Mouse (Mus musculus): ENCODE data around the gene Rab42. TPM values are rescaled to one million over a fixed set of nuclear protein-coding genes. Genes with fewer than 3 reads are reported as not detected.

Gene Rab42
- polyA plus RNA-seq (2012; ENCODE audit: low replicate concordance) = 0.17 TPM in 1 of 2 replicates, not detected in the other

GRCm38 (mm10) chr4:132302939-132303479, at the start of gene Rab42:
Gene Rab42 (minus strand): TSS chr4:132303385.

GRCm38 (mm10) chr4:132329115-132329834, 26.1 kb upstream of the Rab42 start, which contains the start of gene Trnau1ap:
Gene Trnau1ap (minus strand): TSS chr4:132329538.

GRCm38 (mm10) chr4:132274156-132274862, 28.9 kb downstream of the Rab42 start, which contains the start of gene Taf12:
Gene Taf12 (plus strand): TSS chr4:132274375.

GRCm38 (mm10) chr4:132261514-132262357, 41.4 kb downstream of the Rab42 start, which contains the start of gene Gmeb1:
Gene Gmeb1 (minus strand): TSS chr4:132261602.

Other genes starting within 250 kb of the Rab42 start
- gene Gm10300, start 228.7 kb downstream of the Rab42 start, polyA plus RNA-seq (2012; ENCODE audit: low replicate concordance) = 0.16 and 0.46 TPM in 2 replicates
- 44.6 and 133 TPM in 2 replicates for gene Epb41, start 228.1 kb downstream of the Rab42 start, polyA plus RNA-seq (2012; ENCODE audit: low replicate concordance)
- 0.26 and 0.64 TPM in 2 replicates for gene Oprd1, start 158.9 kb downstream of the Rab42 start, polyA plus RNA-seq (2012; ENCODE audit: low replicate concordance)
- 29.9 and 51.9 TPM in 2 replicates for gene Ythdf2, start 91.1 kb downstream of the Rab42 start, polyA plus RNA-seq (2012; ENCODE audit: low replicate concordance)
- gene Gmeb1, start 41.8 kb downstream of the Rab42 start, polyA plus RNA-seq (2012; ENCODE audit: low replicate concordance) = 4.3 and 21.8 TPM in 2 replicates
- 2.3 and 17.1 TPM in 2 replicates for gene Taf12, start 29.0 kb downstream of the Rab42 start, polyA plus RNA-seq (2012; ENCODE audit: low replicate concordance)
- gene Trnau1ap, start 26.2 kb upstream of the Rab42 start, polyA plus RNA-seq (2012; ENCODE audit: low replicate concordance) = 29.7 and 39.5 TPM in 2 replicates
- 9.6 and 21.3 TPM in 2 replicates for gene Rcc1, start 50.2 kb upstream of the Rab42 start, polyA plus RNA-seq (2012; ENCODE audit: low replicate concordance)
- gene Phactr4, start 119.1 kb upstream of the Rab42 start, polyA plus RNA-seq (2012; ENCODE audit: low replicate concordance) = 7.5 and 8.5 TPM in 2 replicates
- gene Med18, start 160.5 kb upstream of the Rab42 start, polyA plus RNA-seq (2012; ENCODE audit: low replicate concordance) = 3.6 and 6.6 TPM in 2 replicates
- gene Sesn2, start 207.1 kb upstream of the Rab42 start, polyA plus RNA-seq (2012; ENCODE audit: low replicate concordance) = 14.7 and 17.3 TPM in 2 replicates
- 10.0 and 119 TPM in 2 replicates for gene Atpif1, start 230.3 kb upstream of the Rab42 start, polyA plus RNA-seq (2012; ENCODE audit: low replicate concordance)
- 23.6 and 222 TPM in 2 replicates for gene Dnajc8, start 232.2 kb upstream of the Rab42 start, polyA plus RNA-seq (2012; ENCODE audit: low replicate concordance)

All from hematopoietic multipotent progenitor cell, adult 10-12 weeks (in vitro differentiated cells).